Mouse (Mus musculus) CH12.LX (cell line): ENCODE data around the gene Prr15.

ENCODE experiments used
- CTCF ChIP-seq, 2 experiments: IDR thresholded peaks in 1 of 2; conservative IDR thresholded peaks in 1 of 2; 2 replicates each; pipeline ENCODE4 v1.5.1; 2011 to 2012; ENCODE audit warnings: low read depth in 2 of 2, low read length in 2 of 2, improper control_type of control experiment in 1 of 2, inconsistent platforms in 1 of 2, mild to moderate bottlenecking in 1 of 2, moderate library complexity in 1 of 2
- EP300 ChIP-seq: IDR thresholded peaks from 2 replicates; pipeline ENCODE4 v1.6.1; 2011; ENCODE audit warnings: low read length, improper control_type of control experiment

GRCm38 (mm10) chr6:54337321-54337720 lies 11.7 kb downstream of the Prr15 start:
- no peak for TF ChIP-seq EP300
- TF ChIP-seq CTCF (conservative IDR thresholded peaks at IDR 0.05 in 1 of 2, IDR thresholded peaks at IDR 0.05 in 1 of 2; ENCODE audit: low read depth in 2 of 2, low read length in 2 of 2): no peak
